Mouse (Mus musculus): ENCODE results near the gene Kxd1.

The Kxd1 gene

GRCm38 (mm10) chr8:70466305-70466704, 61.5 kb downstream of the Kxd1 start:
- no peak for DNase-seq

GRCm38 (mm10) chr8:70465701-70466100, 62.1 kb downstream of the Kxd1 start:
- no peak for DNase-seq

GRCm38 (mm10) chr8:70464162-70464561, 63.6 kb downstream of the Kxd1 start:
- DNase-seq = no peak

GRCm38 (mm10) chr8:70463306-70463705, 64.5 kb downstream of the Kxd1 start:
- no peak for DNase-seq

GRCm38 (mm10) chr8:70462516-70462813, 65.3 kb downstream of the Kxd1 start:
- no peak for DNase-seq

- DNase-seq = no peak
Measured at GRCm38 (mm10) chr8:70461765-70462515, 65.8 kb downstream of the Kxd1 start.

GRCm38 (mm10) chr8:70460606-70461005, 67.2 kb downstream of the Kxd1 start:
- DNase-seq = no peak

- DNase-seq = no peak
Measured at GRCm38 (mm10) chr8:70460199-70460598, 67.6 kb downstream of the Kxd1 start.

- no peak for DNase-seq
Measured at GRCm38 (mm10) chr8:70459636-70460035, 68.1 kb downstream of the Kxd1 start.

- no peak for DNase-seq
Measured at GRCm38 (mm10) chr8:70458462-70458861, 69.3 kb downstream of the Kxd1 start.
